Mouse (Mus musculus): ENCODE measurements at regions not wholly inside any gene's neighbourhood (a gene's known extent, or its start where the extent isn't known, plus 50 kb on each side); places are given as distances from the start of the nearest gene placed in this dataset.

- TF ChIP-seq POLR2A (IDR thresholded peaks at IDR 0.05; ENCODE audit: borderline replicate concordance, extremely low read depth, insufficient read depth, insufficient read length, poor library complexity, severe bottlenecking) (no peak), CTCF (IDR thresholded peaks at IDR 0.05; ENCODE audit: borderline replicate concordance, extremely low read depth, insufficient read depth, insufficient read length) (no peak)
- peak; percentile 69 for DNase-seq (ENCODE audit: low read depth)
Measured at GRCm38 (mm10) chr11:15386229-15386628, 787.2 kb downstream of the Pom121l12 start.

- TF ChIP-seq POLR2A (IDR thresholded peaks at IDR 0.05; ENCODE audit: borderline replicate concordance, extremely low read depth, insufficient read depth, insufficient read length, poor library complexity, severe bottlenecking), result no peak
- no peak for TF ChIP-seq CTCF (IDR thresholded peaks at IDR 0.05; ENCODE audit: borderline replicate concordance, extremely low read depth, insufficient read depth, insufficient read length)
- DNase-seq (ENCODE audit: low read depth), result no peak
Measured at GRCm38 (mm10) chr11:15435806-15436205, 821.7 kb upstream of the Vstm2a start.
